Mouse (Mus musculus) hindbrain, embryonic 11.5 days (tissue): ENCODE data around the gene Rtn4ip1. TPM values are rescaled to one million over a fixed set of nuclear protein-coding genes. Genes with fewer than 3 reads are reported as not detected.

Source experiments
- ATAC-seq: fragments of 200-750 bp; cut with Nextera tagmentation; 2 replicates; pipeline ENCODE4 v1.8.0; 2017; ENCODE audit warnings: mild to moderate bottlenecking, moderate TSS enrichment, moderate library complexity; ENCODE audit not compliant: low FRiP score
- DNase-seq: peaks from one replicate; pipeline ENCODE4 v3.0.0-alpha.2; 2015; ENCODE audit warnings: low spot score
- H3K27ac ChIP-seq: fragments of 300-500 bp; sonication (generic); 2 replicates; pipeline ENCODE4 v1.5.1; 2014; ENCODE audit warnings: mild to moderate bottlenecking, low read depth, low read length
- H3K27me3 ChIP-seq: fragments of 300-500 bp; sonication (generic); 2 replicates; pipeline ENCODE4 v1.6.1; 2014; ENCODE audit warnings: mild to moderate bottlenecking, low read length, moderate library complexity, mixed read lengths; ENCODE audit not compliant: control insufficient read depth, insufficient read depth
- H3K36me3 ChIP-seq: fragments of 300-500 bp; sonication (generic); 2 replicates; pipeline ENCODE4 v1.6.1; 2014; ENCODE audit warnings: mild to moderate bottlenecking, low read length, moderate library complexity, mixed read lengths; ENCODE audit not compliant: control insufficient read depth, insufficient read depth
- H3K4me1 ChIP-seq: fragments of 300-500 bp; sonication (generic); replicated peaks from 2 replicates; pipeline ENCODE4 v1.6.1; 2014; ENCODE audit warnings: low read length, mixed read lengths; ENCODE audit not compliant: control insufficient read depth, insufficient read depth
- H3K4me2 ChIP-seq: fragments of 300-500 bp; sonication (generic); replicated peaks from 2 replicates; pipeline ENCODE4 v1.6.1; 2014; ENCODE audit warnings: mild to moderate bottlenecking, low read depth, low read length
- H3K4me3 ChIP-seq: fragments of 300-500 bp; sonication (generic); 2 replicates; pipeline ENCODE4 v1.5.1; 2014; ENCODE audit warnings: low read depth, low read length
- H3K9ac ChIP-seq: fragments of 300-500 bp; sonication (generic); 2 replicates; pipeline ENCODE4 v1.6.1; 2014; ENCODE audit warnings: low read depth, low read length
- H3K9me3 ChIP-seq: fragments of 300-500 bp; sonication (generic); 2 replicates; pipeline ENCODE4 v1.6.1; 2016; ENCODE audit warnings: low read length; ENCODE audit not compliant: control insufficient read depth
- WGBS: fragments of 180-500 bp; shearing (Covaris S2); extraction: QIAGEN DNeasy Blood & Tissue Kit; methylation state at CpG from one replicate; pipeline ENCODE4 v1.1.7; 2014; 5-methylcytosine and 5-hydroxymethylcytosine counted together
- polyA plus RNA-seq: library from polyadenylated mRNA; unstranded; fragments of >200 nt; fragmentation: Nextera tagmentation; extraction: Ambion mirVana; gene quantifications from 2 replicates; pipeline ENCODE4 v1.2.1, GENCODE M21; 2014

Gene Rtn4ip1
- polyA plus RNA-seq, 1 experiment from 2014 or later, result 20.0 TPM

DNA sequence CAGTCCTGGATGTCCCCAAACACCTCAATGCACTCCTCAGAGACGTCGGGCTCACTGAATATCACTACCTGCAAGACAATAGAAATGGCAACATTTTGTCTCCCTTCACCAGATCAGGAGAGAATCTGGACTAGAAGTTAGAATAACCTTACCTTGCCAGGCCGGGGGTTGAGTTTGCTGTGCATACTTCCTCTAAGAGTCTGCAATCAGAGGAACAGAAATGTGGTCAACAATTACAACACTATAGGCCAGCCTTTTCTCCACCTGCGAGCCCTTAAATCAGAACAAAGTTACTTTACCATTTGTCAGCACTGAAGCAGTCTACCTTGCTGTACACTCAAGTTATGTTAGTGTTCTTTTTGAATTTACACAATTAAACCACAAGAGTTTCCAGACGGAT lies 90.9 kb downstream of the Rtn4ip1 start:
- DNase-seq (no peak), ATAC-seq (no peak)
- Histone ChIP-seq H3K27me3 (no peaks in the 10 kb centered on the region), H3K27ac (no peak overlapping the region), H3K4me2 (no peak overlapping the region), H3K36me3 (no peaks in the 10 kb centered on the region), H3K9me3 (no peaks in the 10 kb centered on the region), H3K4me3 (no peak overlapping the region), H3K4me1 (no peaks in the 10 kb centered on the region), H3K9ac (no peak overlapping the region)
- whole genome bisulfite sequencing, result 75% methylated on average over 5 of the region's 5 CpGs

DNA sequence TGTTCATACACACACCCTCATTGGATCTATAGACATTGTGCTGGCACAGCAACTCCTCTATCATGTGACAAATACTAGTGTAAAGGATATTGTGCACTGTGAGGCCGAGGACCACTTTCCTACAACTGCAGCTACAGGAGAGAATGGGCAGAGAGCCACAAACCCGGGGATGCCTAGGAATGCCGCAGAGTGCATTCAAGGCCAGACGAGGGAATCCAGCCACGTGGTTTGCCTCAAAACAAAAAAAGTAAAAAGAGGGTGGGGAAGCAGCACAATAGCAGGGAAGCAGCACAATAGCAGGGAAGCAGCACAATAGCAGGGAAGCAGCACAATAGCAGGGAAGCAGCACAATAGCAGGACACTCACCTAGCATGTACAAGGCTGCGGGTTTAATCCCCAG lies 91.6 kb downstream of the Rtn4ip1 start:
- 24% methylated on average over 6 of the region's 6 CpGs for WGBS

DNA sequence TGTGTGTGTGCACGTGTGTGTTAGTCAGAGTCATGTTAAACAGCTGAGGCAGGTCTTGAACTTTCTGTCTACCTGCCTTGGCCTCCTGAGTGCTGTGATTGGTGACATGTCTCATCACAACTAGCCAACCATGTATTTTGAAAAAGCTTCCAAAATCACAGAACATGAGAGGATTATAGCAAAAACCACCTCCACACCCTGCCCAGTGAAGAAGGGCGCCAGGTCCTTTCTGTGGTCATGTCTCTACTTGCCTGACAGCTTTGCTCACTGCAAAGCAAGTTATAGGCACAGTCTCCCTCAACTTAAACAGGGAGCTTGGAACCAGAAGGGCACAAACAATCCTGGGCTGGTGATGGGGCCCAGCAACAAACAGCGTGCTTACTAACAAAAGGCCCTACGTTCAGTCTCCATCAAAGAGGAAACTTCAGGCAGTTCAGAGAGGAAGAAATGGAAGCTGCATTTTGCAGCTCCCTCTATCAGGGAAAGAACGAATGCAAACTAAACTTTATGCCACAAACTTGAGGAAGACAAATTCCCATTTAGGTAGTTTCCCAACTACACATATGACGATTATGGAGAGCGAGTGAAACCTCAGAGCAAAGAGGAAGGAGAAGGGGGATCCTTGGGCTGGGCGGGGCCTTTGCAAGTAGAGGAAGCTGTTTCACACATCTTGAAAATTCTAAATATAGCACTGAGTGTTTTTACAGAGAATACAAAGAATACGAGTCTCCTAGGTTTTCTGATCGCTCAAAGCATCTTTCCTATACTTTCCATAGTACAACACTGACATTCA lies 94.4 kb downstream of the Rtn4ip1 start:
- DNase-seq, result no peak
- Histone ChIP-seq H3K9ac (no peak overlapping the region), H3K4me1 (no peaks in the 10 kb centered on the region), H3K9me3 (no peaks in the 10 kb centered on the region), H3K27ac (no peak overlapping the region), H3K4me2 (no peak overlapping the region), H3K27me3 (no peaks in the 10 kb centered on the region), H3K4me3 (no peak overlapping the region), H3K36me3 (no peaks in the 10 kb centered on the region)
- WGBS, result 77% methylated on average over 10 of the region's 10 CpGs
- ATAC-seq, result no peak

More for the DNA sequence above, 91.6 kb downstream of the Rtn4ip1 start:
- Histone ChIP-seq H3K4me1 (no peaks in the 10 kb centered on the region), H3K9me3 (no peaks in the 10 kb centered on the region), H3K27ac (no peak overlapping the region), H3K9ac (no peak overlapping the region), H3K4me3 (no peak overlapping the region), H3K27me3 (no peaks in the 10 kb centered on the region), H3K4me2 (no peak overlapping the region), H3K36me3 (no peaks in the 10 kb centered on the region)
- ATAC-seq (no peak), DNase-seq (no peak)

DNA sequence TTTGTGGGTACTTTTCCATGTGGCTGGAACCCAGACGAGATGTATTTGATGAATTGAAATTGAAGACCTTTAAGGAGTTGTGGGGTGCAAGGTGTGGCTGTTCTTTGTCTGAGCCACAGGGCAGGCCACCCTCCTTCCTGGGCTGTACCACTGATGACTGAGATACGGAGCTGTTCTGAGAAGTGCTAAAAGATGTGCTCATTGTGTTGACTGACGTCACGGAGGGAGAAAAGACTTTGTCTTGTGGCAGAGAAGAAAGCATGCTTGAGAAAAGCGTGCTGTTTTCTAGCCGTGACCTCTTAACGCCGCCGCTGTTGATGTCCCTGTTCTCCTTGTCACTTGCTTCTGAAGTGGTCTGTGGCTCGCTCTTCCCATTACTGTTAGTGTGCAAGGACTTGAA lies 95.7 kb downstream of the Rtn4ip1 start:
- H3K36me3 ChIP-seq, result no peaks in the 10 kb centered on the region
- no peaks in the 10 kb centered on the region for H3K9me3 ChIP-seq
- ATAC-seq (no peak), DNase-seq (no peak)
- 82% methylated on average over 10 of the region's 10 CpGs for WGBS
- peaks cover under 1% of the 10 kb centered on the region; the same call in 1 of the 2 replicates for H3K27me3 ChIP-seq
- H3K27ac ChIP-seq, result no peak overlapping the region
- H3K4me2 ChIP-seq, result no peak overlapping the region
- H3K9ac ChIP-seq, result no peak overlapping the region
- H3K4me3 ChIP-seq, result no peak overlapping the region
- no peaks in the 10 kb centered on the region for H3K4me1 ChIP-seq

DNA sequence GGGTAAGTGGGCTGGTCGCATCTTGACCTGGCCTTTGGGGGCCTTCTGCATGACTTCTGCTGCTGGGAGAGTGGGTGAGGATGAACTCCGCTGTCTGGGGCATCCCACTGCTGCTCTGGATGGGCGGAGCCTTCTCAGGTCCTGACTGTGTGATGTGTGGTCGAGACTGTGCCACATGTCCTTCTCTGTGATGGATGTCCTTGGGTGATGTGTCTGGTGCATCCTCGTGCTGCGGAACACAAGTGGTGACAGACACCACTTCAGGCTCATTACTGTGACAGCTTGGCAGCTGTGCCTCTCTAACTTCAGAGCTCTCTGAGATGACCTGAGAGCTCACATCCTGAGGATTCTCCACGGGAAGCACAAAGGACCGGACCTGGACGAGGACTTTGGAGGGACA lies 96.4 kb downstream of the Rtn4ip1 start:
- Histone ChIP-seq H3K27ac (no peak overlapping the region), H3K4me2 (no peak overlapping the region), H3K36me3 (no peaks in the 10 kb centered on the region), H3K9me3 (no peaks in the 10 kb centered on the region), H3K4me3 (no peak overlapping the region), H3K4me1 (no peaks in the 10 kb centered on the region), H3K9ac (no peak overlapping the region), H3K27me3 (peaks cover 8% of the 10 kb centered on the region; the same call in 1 of the 2 replicates)
- ATAC-seq (no peak), DNase-seq (no peak)
- 65% methylated on average over 9 of the region's 9 CpGs for WGBS

DNA sequence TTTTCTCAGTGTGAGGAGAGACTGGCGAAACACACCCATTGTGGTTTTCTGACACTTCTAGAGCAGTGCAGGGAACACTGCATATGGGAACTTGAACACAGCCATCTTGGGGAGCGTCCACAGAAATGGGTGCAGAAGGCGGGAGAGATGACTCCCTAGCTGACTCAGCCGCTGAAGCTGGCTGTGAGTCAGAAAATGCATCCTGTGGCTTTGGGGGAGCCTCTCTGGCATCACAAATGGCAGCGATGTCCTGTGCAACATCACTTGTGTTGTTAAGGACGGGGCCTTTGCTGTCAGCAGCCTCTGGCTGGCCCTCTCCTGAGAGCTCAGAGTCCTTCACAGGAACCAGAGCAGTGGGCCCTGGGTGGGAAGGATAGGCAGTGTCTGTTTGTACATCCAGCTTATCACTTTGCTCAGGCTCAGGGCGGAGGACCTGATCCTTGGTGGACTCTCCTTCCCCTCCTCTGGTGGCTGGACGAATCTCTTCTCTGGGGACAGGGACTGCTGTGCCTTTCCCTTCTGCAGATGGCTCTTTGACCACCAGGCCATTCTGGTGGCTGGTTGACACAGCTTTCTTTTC lies 97.0 kb downstream of the Rtn4ip1 start:
- H3K27ac ChIP-seq, result no peak overlapping the region
- 0 out of 2 replicates have a peak, but pooled peaks cover 3% of the 10 kb centered on the region for H3K4me1 ChIP-seq
- no peak overlapping the region for H3K4me2 ChIP-seq
- ATAC-seq (no peak), DNase-seq (no peak)
- 84% methylated on average over 8 of the region's 8 CpGs for WGBS
- H3K9ac ChIP-seq, result no peak overlapping the region
- peaks cover 13% of the 10 kb centered on the region for H3K27me3 ChIP-seq
- no peaks in the 10 kb centered on the region for H3K36me3 ChIP-seq
- H3K4me3 ChIP-seq, result no peak overlapping the region
- no peaks in the 10 kb centered on the region for H3K9me3 ChIP-seq

DNA sequence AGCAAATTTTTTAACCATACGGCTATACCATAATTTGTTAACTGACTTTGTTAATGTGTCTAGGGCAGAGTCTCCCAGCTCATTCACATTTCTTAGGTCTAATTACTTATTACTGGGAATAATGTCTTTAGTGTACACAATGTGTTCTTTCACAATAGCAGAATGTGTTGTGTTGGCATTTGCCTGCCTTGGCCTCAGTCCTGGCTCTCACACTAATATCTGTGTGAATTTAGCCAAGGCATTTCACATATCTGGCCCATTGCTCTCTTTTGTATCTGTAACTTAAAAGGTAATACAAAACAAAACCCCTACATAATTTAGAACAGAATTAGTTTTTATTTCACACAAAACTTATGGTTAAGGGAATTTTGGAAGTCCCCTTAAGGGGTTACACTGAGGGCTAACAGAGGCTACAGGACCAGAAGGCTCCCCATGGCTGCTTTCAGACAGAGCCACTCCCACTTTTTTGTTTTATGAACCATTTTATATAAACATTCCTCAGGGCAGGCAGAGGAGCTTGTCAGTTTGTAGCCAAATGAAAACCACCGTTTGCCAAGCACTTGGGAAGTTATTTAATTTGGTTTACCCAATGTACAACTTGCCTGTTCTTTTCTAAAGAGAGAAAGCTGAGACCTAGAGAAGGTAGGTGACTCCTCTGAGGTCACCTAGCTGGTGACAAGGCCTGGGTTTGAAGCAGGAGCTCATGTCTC lies 98.7 kb downstream of the Rtn4ip1 start:
- Histone ChIP-seq H3K4me2 (no peak overlapping the region), H3K36me3 (no peaks in the 10 kb centered on the region), H3K9ac (no peak overlapping the region), H3K27ac (no peak overlapping the region), H3K4me3 (no peak overlapping the region), H3K27me3 (peaks cover 31% of the 10 kb centered on the region), H3K4me1 (peaks cover 3% of the 10 kb centered on the region; the same call in 1 of the 2 replicates), H3K9me3 (no peaks in the 10 kb centered on the region)
- WGBS, result 70% methylated on average over 2 of the region's 2 CpGs
- no peak for DNase-seq
- no peak for ATAC-seq

DNA sequence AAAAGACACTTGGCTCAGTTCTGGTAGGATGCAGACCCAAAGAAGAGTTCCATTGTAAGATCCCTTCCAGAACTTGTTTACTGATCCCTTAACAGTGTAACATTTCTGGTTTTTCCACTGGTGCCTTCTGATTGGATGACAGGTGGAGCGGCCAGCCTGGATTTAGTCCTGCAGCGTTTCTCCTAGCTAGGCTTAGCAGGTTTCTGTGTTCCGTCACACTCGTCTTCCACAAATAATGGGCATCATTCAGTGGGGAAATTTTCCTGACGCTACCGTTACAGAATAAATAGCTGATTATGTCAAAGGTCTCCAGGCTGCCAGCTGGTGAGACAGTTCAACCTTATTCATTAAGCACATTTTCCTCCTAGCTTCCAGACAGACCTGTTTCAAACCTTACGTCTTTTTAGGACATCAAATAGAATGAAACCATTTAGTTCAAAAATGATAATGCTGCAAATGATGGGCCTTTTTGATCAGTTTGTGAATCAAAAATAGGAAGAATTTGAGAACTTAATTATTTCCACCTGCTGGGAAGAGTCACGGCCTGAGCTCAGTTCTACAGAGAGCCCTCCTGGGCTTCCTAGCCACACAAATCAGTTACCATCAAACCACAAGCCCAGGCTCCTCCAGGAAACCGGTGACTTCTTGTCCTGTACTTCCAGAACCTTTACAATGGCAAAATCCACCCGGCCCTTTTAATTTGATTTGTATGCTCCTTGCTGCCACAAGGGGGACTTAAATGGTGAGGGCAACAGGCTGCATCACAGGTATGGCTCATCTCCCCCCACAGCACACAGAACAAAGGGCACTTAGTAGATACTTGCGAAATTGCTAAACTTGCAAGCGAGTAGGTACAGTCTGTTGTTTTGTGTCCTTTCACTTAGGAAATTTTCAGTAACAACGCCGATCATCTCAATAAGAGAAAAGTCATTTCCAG lies 100.7 kb downstream of the Rtn4ip1 start:
- Histone ChIP-seq H3K9ac (no peak overlapping the region), H3K4me2 (no peak overlapping the region), H3K27me3 (peaks cover 45% of the 10 kb centered on the region), H3K9me3 (no peaks in the 10 kb centered on the region), H3K4me1 (peaks cover 7% of the 10 kb centered on the region), H3K36me3 (no peaks in the 10 kb centered on the region), H3K27ac (no peak overlapping the region), H3K4me3 (no peak overlapping the region)
- 19% methylated on average over 14 of the region's 14 CpGs for WGBS
- DNase-seq (peak; percentile 56), ATAC-seq (no peak)
